Mouse (Mus musculus) MEL (cell line): ENCODE results near the gene Rnf126. TPM values are rescaled to one million over a fixed set of nuclear protein-coding genes. Genes with fewer than 3 reads are reported as not detected.

Experiments
- DNase-seq: peaks from one replicate; pipeline ENCODE4 v3.0.0; 2011; ENCODE audit warnings: low read depth, low spot score
- H3K27ac ChIP-seq: 2 replicates; pipeline ENCODE4 v1.5.1; 2012; ENCODE audit warnings: low read depth, mild to moderate bottlenecking, control low read depth, low read length, moderate library complexity; ENCODE audit not compliant: control insufficient read depth
- H3K27me3 ChIP-seq, 2 experiments: fragments of 150-350 bp in 1 of 2; sonication (generic) in 1 of 2; 2 replicates each; pipeline ENCODE4 v1.6.1; 2012; ENCODE audit warnings: low read length in 2 of 2, mild to moderate bottlenecking in 2 of 2, improper control_type of control experiment in 1 of 2, moderate library complexity in 1 of 2; ENCODE audit not compliant: insufficient read depth in 2 of 2, control insufficient read depth in 1 of 2
- H3K36me3 ChIP-seq, 2 experiments: 2 replicates each; pipeline ENCODE4 v1.6.1; 2012 to 2014; ENCODE audit warnings: low read length in 2 of 2, improper control_type of control experiment in 1 of 2, inconsistent platforms in 1 of 2, mild to moderate bottlenecking in 1 of 2; ENCODE audit not compliant: insufficient read depth in 2 of 2, control insufficient read depth in 1 of 2
- H3K4me1 ChIP-seq, 2 experiments: fragments of 150-350 bp in 1 of 2; sonication (generic) in 1 of 2; 2 replicates each; pipeline ENCODE4 v1.6.1; 2012; ENCODE audit warnings: low read length in 2 of 2, improper control_type of control experiment in 1 of 2, mild to moderate bottlenecking in 1 of 2; ENCODE audit not compliant: insufficient read depth in 2 of 2, control insufficient read depth in 1 of 2
- H3K4me3 ChIP-seq, 2 experiments: fragments of 150-350 bp in 1 of 2; sonication (generic) in 1 of 2; 2 replicates each; pipeline ENCODE4 v1.5.1; 2012; ENCODE audit warnings: low read depth in 2 of 2, low read length in 2 of 2, mild to moderate bottlenecking in 2 of 2, moderate library complexity in 2 of 2, control low read depth in 1 of 2, improper control_type of control experiment in 1 of 2; ENCODE audit not compliant: control insufficient read depth in 1 of 2, insufficient read depth in 1 of 2
- H3K79me2 ChIP-seq: 2 replicates; pipeline ENCODE4 v1.6.1; 2012; ENCODE audit warnings: mild to moderate bottlenecking, low read length, moderate library complexity; ENCODE audit not compliant: control insufficient read depth, poor library complexity, insufficient read depth
- H3K9ac ChIP-seq: 2 replicates; pipeline ENCODE4 v1.6.1; 2012; ENCODE audit warnings: low read depth, mild to moderate bottlenecking, control low read depth, low read length, moderate library complexity; ENCODE audit not compliant: control insufficient read depth, poor library complexity, severe bottlenecking
- H3K9me3 ChIP-seq: fragments of 150-350 bp; sonication (generic); replicated peaks from 2 replicates; pipeline ENCODE4 v1.6.1; 2012; ENCODE audit warnings: mild to moderate bottlenecking, low read length, improper control_type of control experiment, moderate library complexity; ENCODE audit not compliant: insufficient read depth
- BHLHE40 ChIP-seq: IDR thresholded peaks from 2 replicates; pipeline ENCODE4 v1.6.1; 2012; ENCODE audit warnings: low read depth, mild to moderate bottlenecking, inconsistent platforms, low read length, improper control_type of control experiment, borderline replicate concordance
- CHD2 ChIP-seq: IDR thresholded peaks from 2 replicates; pipeline ENCODE4 v1.6.1; 2011; ENCODE audit warnings: low read length, improper control_type of control experiment
- CTCF ChIP-seq, 3 experiments: IDR thresholded peaks in 2 of 3; conservative IDR thresholded peaks in 1 of 3; 2 replicates each; pipeline ENCODE4 v1.5.1; 2011 to 2012; ENCODE audit warnings: low read length in 3 of 3, low read depth in 2 of 3, mild to moderate bottlenecking in 2 of 3, improper control_type of control experiment in 1 of 3, inconsistent platforms in 1 of 3, mixed read lengths in 1 of 3, moderate library complexity in 1 of 3; ENCODE audit not compliant: control insufficient read depth in 1 of 3, insufficient read depth in 1 of 3, poor library complexity in 1 of 3, severe bottlenecking in 1 of 3
- E2F4 ChIP-seq: IDR thresholded peaks from 2 replicates; pipeline ENCODE4 v1.6.1; 2011; ENCODE audit warnings: low read depth, low read length, improper control_type of control experiment, borderline replicate concordance
- ELF1 ChIP-seq: IDR thresholded peaks from 2 replicates; pipeline ENCODE4 v1.6.1; 2014; ENCODE audit warnings: low read depth, mild to moderate bottlenecking, inconsistent platforms, low read length, improper control_type of control experiment, moderate library complexity
- ETS1 ChIP-seq: IDR thresholded peaks from 2 replicates; pipeline ENCODE4 v1.6.1; 2012; ENCODE audit warnings: low read depth, mild to moderate bottlenecking, inconsistent platforms, low read length, improper control_type of control experiment, moderate library complexity
- GABPA ChIP-seq: IDR thresholded peaks from 2 replicates; pipeline ENCODE4 v1.6.1; 2012; ENCODE audit warnings: low read depth, mild to moderate bottlenecking, inconsistent platforms, low read length, improper control_type of control experiment, moderate library complexity
- HCFC1 ChIP-seq: IDR thresholded peaks from 2 replicates; pipeline ENCODE4 v1.6.1; 2012; ENCODE audit warnings: low read depth, mild to moderate bottlenecking, inconsistent platforms, low read length, improper control_type of control experiment, moderate library complexity
- JUND ChIP-seq: IDR thresholded peaks from 2 replicates; pipeline ENCODE4 v1.6.1; 2011; ENCODE audit warnings: low read depth, mild to moderate bottlenecking, improper control_type of control experiment, low read length
- KAT2A ChIP-seq: conservative IDR thresholded peaks from 2 replicates; pipeline ENCODE4 v1.6.1; 2012; ENCODE audit warnings: low read depth, low read length, improper control_type of control experiment, inconsistent platforms
- MAFK ChIP-seq: IDR thresholded peaks from 2 replicates; pipeline ENCODE4 v1.6.1; 2011; ENCODE audit warnings: low read depth, mild to moderate bottlenecking, low read length, improper control_type of control experiment, borderline replicate concordance
- MAZ ChIP-seq: IDR thresholded peaks from 2 replicates; pipeline ENCODE4 v1.6.1; 2012; ENCODE audit warnings: low read depth, mild to moderate bottlenecking, inconsistent platforms, low read length, improper control_type of control experiment
- MEF2A ChIP-seq: IDR thresholded peaks from 2 replicates; pipeline ENCODE4 v1.6.1; 2014; ENCODE audit warnings: low read depth, mild to moderate bottlenecking, inconsistent platforms, low read length, improper control_type of control experiment; ENCODE audit not compliant: poor library complexity, insufficient replicate concordance, severe bottlenecking; ENCODE audit errors: extremely low read depth
- MXI1 ChIP-seq: IDR thresholded peaks from 2 replicates; pipeline ENCODE4 v1.6.1; 2011; ENCODE audit warnings: mild to moderate bottlenecking, low read depth, low read length, improper control_type of control experiment
- MYC ChIP-seq: IDR thresholded peaks from 2 replicates; pipeline ENCODE4 v1.6.1; 2011; ENCODE audit warnings: low read depth, mild to moderate bottlenecking, low read length, improper control_type of control experiment, moderate library complexity
- NELFE ChIP-seq: IDR thresholded peaks from 2 replicates; pipeline ENCODE4 v1.6.1; 2011; ENCODE audit warnings: low read depth, low read length, improper control_type of control experiment
- NRF1 ChIP-seq: IDR thresholded peaks from 2 replicates; pipeline ENCODE4 v1.6.1; 2014; ENCODE audit warnings: low read depth, mild to moderate bottlenecking, inconsistent platforms, low read length, improper control_type of control experiment, moderate library complexity; ENCODE audit not compliant: poor library complexity, insufficient read depth, severe bottlenecking
- POLR2AphosphoS2 ChIP-seq: IDR thresholded peaks from 2 replicates; pipeline ENCODE4 v1.6.1; 2011; ENCODE audit warnings: low read length, improper control_type of control experiment
- RAD21 ChIP-seq: IDR thresholded peaks from 2 replicates; pipeline ENCODE4 v1.6.1; 2011; ENCODE audit warnings: mild to moderate bottlenecking, low read depth, low read length, improper control_type of control experiment
- RCOR1 ChIP-seq: IDR thresholded peaks from 2 replicates; pipeline ENCODE4 v1.6.1; 2012; ENCODE audit warnings: low read depth, mild to moderate bottlenecking, inconsistent platforms, low read length, improper control_type of control experiment
- SIN3A ChIP-seq: IDR thresholded peaks from 2 replicates; pipeline ENCODE4 v1.6.1; 2012; ENCODE audit warnings: low read length, improper control_type of control experiment, inconsistent platforms
- SMC3 ChIP-seq: IDR thresholded peaks from 2 replicates; pipeline ENCODE4 v1.6.1; 2011; ENCODE audit warnings: low read depth, low read length, improper control_type of control experiment
- TCF12 ChIP-seq: IDR thresholded peaks from 2 replicates; pipeline ENCODE4 v1.6.1; 2014; ENCODE audit warnings: low read depth, mild to moderate bottlenecking, inconsistent platforms, low read length, improper control_type of control experiment, moderate library complexity
- UBTF ChIP-seq: IDR thresholded peaks from 2 replicates; pipeline ENCODE4 v1.6.1; 2012; ENCODE audit warnings: low read depth, mild to moderate bottlenecking, inconsistent platforms, low read length, improper control_type of control experiment, moderate library complexity, borderline replicate concordance; ENCODE audit not compliant: insufficient read depth
- USF1 ChIP-seq: IDR thresholded peaks from 2 replicates; pipeline ENCODE4 v1.6.1; 2014; ENCODE audit warnings: low read depth, mild to moderate bottlenecking, inconsistent platforms, low read length, improper control_type of control experiment, moderate library complexity
- USF2 ChIP-seq, 2 experiments: IDR thresholded peaks; 2 replicates each; pipeline ENCODE4 v1.6.1; 2011 to 2012; ENCODE audit warnings: improper control_type of control experiment in 2 of 2, low read length in 2 of 2, borderline replicate concordance in 1 of 2, inconsistent platforms in 1 of 2, low read depth in 1 of 2, mild to moderate bottlenecking in 1 of 2; ENCODE audit not compliant: insufficient read depth in 1 of 2
- ZC3H11A ChIP-seq: IDR thresholded peaks from 2 replicates; pipeline ENCODE4 v1.6.1; 2012; ENCODE audit warnings: low read depth, mild to moderate bottlenecking, inconsistent platforms, low read length, improper control_type of control experiment
- ZKSCAN1 ChIP-seq: IDR thresholded peaks from 2 replicates; pipeline ENCODE4 v1.6.1; 2012; ENCODE audit warnings: low read depth, mild to moderate bottlenecking, inconsistent platforms, low read length, improper control_type of control experiment, moderate library complexity
- ZNF384 ChIP-seq: IDR thresholded peaks from 2 replicates; pipeline ENCODE4 v1.6.1; 2012; ENCODE audit warnings: low read depth, mild to moderate bottlenecking, inconsistent platforms, low read length, improper control_type of control experiment
- polyA plus RNA-seq, 2 experiments: library from polyadenylated mRNA; stranded (reverse) in 1 of 2; unstranded in 1 of 2; fragments of >175 nt in 1 of 2; fragments of >200 nt in 1 of 2; gene quantifications; 2 replicates each; pipeline versions ENCODE4 v1.2.1 to v1.2.4; 2012; ENCODE audit warnings: low replicate concordance in 2 of 2, low read depth in 1 of 2; ENCODE audit not compliant: insufficient read length in 2 of 2, insufficient read depth in 1 of 2, missing spikeins in 1 of 2
- total RNA-seq: library from RNA; depleted of rRNA; stranded (reverse); fragments of 300-350 nt; gene quantifications from 2 replicates; pipeline ENCODE4 v1.2.3, GENCODE M21; 2012

The Rnf126 gene
- total and polyA plus RNA-seq, 3 experiments = 84.8 to 184 (median 174) TPM

GRCm38 (mm10) chr10:79805636-79806035 lies 38.9 kb upstream of the Rnf126 start:
- H3K36me3 ChIP-seq = peaks cover 0 to 14% of the 10 kb centered on the region in 2 experiments; a peak in 2 of 4 replicates
- DNase-seq = no peak
- no peak for TF ChIP-seq NRF1
- TF ChIP-seq MXI1 = no peak
- TF ChIP-seq CTCF (IDR thresholded peaks at IDR 0.05 in 2 of 3, conservative IDR thresholded peaks at IDR 0.05 in 1 of 3; ENCODE audit: control insufficient read depth in 1 of 3, insufficient read depth in 1 of 3, low read depth in 2 of 3, low read length in 3 of 3, poor library complexity in 1 of 3, severe bottlenecking in 1 of 3) = no peak
- TF ChIP-seq RCOR1 = no peak
- TF ChIP-seq ZNF384 = no peak
- TF ChIP-seq KAT2A = no peak
- no peak for TF ChIP-seq UBTF
- no peak for TF ChIP-seq USF1
- no peak for TF ChIP-seq ELF1
- TF ChIP-seq MEF2A = no peak
- no peak for TF ChIP-seq SIN3A
- no peak for TF ChIP-seq BHLHE40
- no peak for TF ChIP-seq MYC
- no peak for TF ChIP-seq SMC3
- no peak for TF ChIP-seq MAZ
- no peak for TF ChIP-seq GABPA
- no peak for TF ChIP-seq E2F4
- no peak for TF ChIP-seq POLR2AphosphoS2
- no peak for TF ChIP-seq ZC3H11A
- TF ChIP-seq, all 39 proteins: peak for 0
- H3K9ac ChIP-seq = no peak overlapping the region
- no peak overlapping the region for H3K27ac ChIP-seq
- no peak overlapping the region for H3K4me3 ChIP-seq
- no peaks in the 10 kb centered on the region for H3K27me3 ChIP-seq
- no peaks in the 10 kb centered on the region for H3K9me3 ChIP-seq
- H3K79me2 ChIP-seq = no peaks in the 10 kb centered on the region
- peaks cover 5 to 13% of the 10 kb centered on the region in 2 experiments; a peak in 3 of 4 replicates for H3K4me1 ChIP-seq

- no peaks in the 10 kb centered on the region for H3K27me3 ChIP-seq
- H3K79me2 ChIP-seq = no peaks in the 10 kb centered on the region
- H3K36me3 ChIP-seq = peaks cover 0 to 17% of the 10 kb centered on the region in 2 experiments; a peak in 2 of 4 replicates
- peaks cover 12 to 16% of the 10 kb centered on the region in 2 experiments for H3K4me1 ChIP-seq
- H3K9ac ChIP-seq = no peak overlapping the region
- H3K4me3 ChIP-seq = no peak overlapping the region
- H3K27ac ChIP-seq = no peak overlapping the region
- no peak for DNase-seq
- no peaks in the 10 kb centered on the region for H3K9me3 ChIP-seq
- no peak for TF ChIP-seq NELFE
- TF ChIP-seq HCFC1 = no peak
- TF ChIP-seq USF2 (IDR thresholded peaks at IDR 0.05; ENCODE audit: borderline replicate concordance in 1 of 2, insufficient read depth in 1 of 2, low read depth in 1 of 2, low read length in 2 of 2) = no peak
- TF ChIP-seq MXI1 = no peak
- no peak for TF ChIP-seq RAD21
- TF ChIP-seq ETS1 = no peak
- TF ChIP-seq ZC3H11A = no peak
- TF ChIP-seq KAT2A = no peak
- TF ChIP-seq MYC = no peak
- no peak for TF ChIP-seq SMC3
- no peak for TF ChIP-seq TCF12
- TF ChIP-seq MAFK = no peak
- no peak for TF ChIP-seq MEF2A
- no peak for TF ChIP-seq CTCF (IDR thresholded peaks at IDR 0.05 in 2 of 3, conservative IDR thresholded peaks at IDR 0.05 in 1 of 3; ENCODE audit: control insufficient read depth in 1 of 3, insufficient read depth in 1 of 3, low read depth in 2 of 3, low read length in 3 of 3, poor library complexity in 1 of 3, severe bottlenecking in 1 of 3)
- TF ChIP-seq CHD2 = no peak
- no peak for TF ChIP-seq JUND
- TF ChIP-seq ZKSCAN1 = no peak
These were observed 37.1 kb upstream of the Rnf126 start for GRCm38 (mm10) chr10:79803716-79804323.
